Mouse (Mus musculus) Patski (cell line): Measurements from ENCODE around the gene Cacna1f. TPM values are rescaled to one million over a fixed set of nuclear protein-coding genes. Genes with fewer than 3 reads are reported as not detected.

Source experiments
- ATAC-seq: fragments of 100-300 bp; one replicate; pipeline ENCODE4 v1.8.0; 2021
- CTCF ChIA-PET: fragments of 350-600 bp; sonication (Branson Sonifier 250); formaldehyde crosslinking; loops from one replicate; lab custom pipeline; 2022; ENCODE audit warnings: inconsistent platforms; lab: Charles Lee
- POLR2A ChIA-PET: fragments of 350-600 bp; sonication (Branson Sonifier 250); formaldehyde crosslinking; loops from one replicate; lab custom pipeline; 2022; ENCODE audit warnings: antibody characterized with exemption, inconsistent platforms; lab: Charles Lee
- DNase-seq: peaks from one replicate; pipeline ENCODE4 v3.0.0-alpha.2; 2011; ENCODE audit warnings: low read depth, low spot score
- H3K27me3 ChIP-seq: fragments of 371-371 bp; one replicate; pipeline ENCODE4 v1.5.1; 2021
- CTCF ChIP-seq: fragments of 100-300 bp; IDR thresholded peaks from one replicate; pipeline ENCODE4 v1.5.1; 2021
- in situ Hi-C: fragments of 300-500 bp; cut with MboI; formaldehyde crosslinking; loops from 3 replicates; pipeline ENCODE4 v1.11.1; 2018; ENCODE audit warnings: low pct_unique_long_range_greater_than_20kb, mixed read lengths
- polyA plus RNA-seq: library from polyadenylated mRNA; unstranded; gene quantifications from one replicate; pipeline ENCODE4 v1.2.3, GENCODE M21; 2021

Gene Cacna1f
- polyA plus RNA-seq, 1 experiment from 2014 or later: not detected

DNA sequence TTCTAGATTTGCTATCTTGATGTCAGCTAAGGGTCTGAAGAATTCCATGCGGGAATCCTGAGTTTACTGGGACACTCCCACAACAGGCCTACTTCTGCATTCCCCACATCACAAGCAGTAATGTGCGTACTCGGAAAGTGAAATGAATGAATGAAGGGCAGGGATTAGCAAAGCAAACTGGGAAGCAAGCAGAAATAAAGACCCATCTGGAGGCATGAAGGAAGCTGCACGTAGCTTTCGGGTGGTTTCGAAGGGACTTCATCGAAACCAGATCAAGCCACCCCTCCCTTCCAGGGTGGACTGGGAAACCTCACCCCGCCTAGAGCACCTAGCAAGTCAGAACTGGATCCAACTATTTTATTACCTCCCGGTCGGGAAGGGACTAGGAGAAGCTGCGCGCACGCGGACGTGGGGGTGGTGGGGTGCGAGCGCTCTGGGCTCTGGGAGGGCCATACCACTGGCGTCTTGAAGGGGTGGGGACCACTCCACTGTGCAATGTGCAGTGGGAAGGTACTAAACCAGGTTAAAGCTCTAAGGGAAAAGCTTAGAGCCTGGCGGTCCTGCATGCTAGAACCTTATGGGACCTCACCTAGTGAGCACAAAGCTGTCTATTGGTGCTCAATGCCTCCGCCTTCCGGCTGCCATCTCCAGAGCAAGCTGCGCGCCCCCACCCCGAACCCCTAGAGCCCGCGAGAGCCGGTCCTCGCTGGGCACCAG lies 67.6 kb downstream of the Cacna1f start:
- no peak for TF ChIP-seq CTCF
- POLR2A ChIA-PET: no interaction called here
- DNase-seq (no peak), ATAC-seq (no peak)
- in situ Hi-C loops: no loop called here
- peaks cover 7% of the 10 kb centered on the region for H3K27me3 ChIP-seq
- CTCF ChIA-PET: no interaction called here

DNA sequence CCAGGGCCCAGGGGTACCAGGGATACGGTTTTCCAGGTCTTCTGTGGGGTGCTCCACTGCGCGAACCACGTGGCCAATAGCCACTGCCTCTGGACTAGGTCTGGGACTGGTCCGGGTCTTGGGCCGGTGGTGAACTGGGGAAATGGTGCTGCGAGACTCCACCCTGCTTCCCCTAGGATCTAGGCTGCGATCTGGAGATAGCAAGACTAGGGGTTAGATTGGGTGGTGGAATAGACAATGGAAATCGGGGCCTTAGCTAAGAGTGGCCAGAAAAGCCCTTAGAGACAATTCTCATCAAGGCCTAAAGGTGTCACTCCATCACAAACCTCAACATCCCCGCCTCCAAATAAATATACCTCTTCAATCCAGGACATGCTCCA lies 68.1 kb downstream of the Cacna1f start:
- no peak for DNase-seq
- no peak for ATAC-seq
- ChIA-PET POLR2A (no interaction called here), CTCF (no interaction called here)
- TF ChIP-seq CTCF: no peak
- in situ Hi-C loops: no loop called here
- H3K27me3 ChIP-seq: peaks cover 7% of the 10 kb centered on the region

DNA sequence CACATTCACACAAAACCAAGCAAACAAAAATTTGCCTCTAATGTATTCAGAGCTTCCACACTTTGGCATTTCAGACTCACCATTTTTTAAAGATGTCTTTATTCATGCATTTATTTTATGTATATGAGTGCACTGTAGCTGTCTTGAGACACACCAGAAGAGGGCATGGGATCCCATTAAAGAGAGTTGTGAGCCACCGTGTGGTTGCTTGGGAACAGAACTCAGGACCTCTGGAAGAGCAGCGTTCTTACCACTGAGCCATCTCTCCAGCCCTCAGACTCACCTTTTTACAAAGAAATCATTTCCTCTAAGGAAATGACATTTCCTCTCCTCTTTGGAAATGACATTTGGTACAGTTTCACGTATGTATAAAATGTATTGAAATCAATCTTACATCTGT lies 72.1 kb downstream of the Cacna1f start:
- ATAC-seq (no peak), DNase-seq (no peak)
- peaks cover 20% of the 10 kb centered on the region for H3K27me3 ChIP-seq
- CTCF ChIA-PET: interaction anchor here (0.9 to 1.0 kb wide), 2 partner anchors 15 to 210 kb away, joined by 3 read pairs; no protein-coding TSS in a partner anchor
- in situ Hi-C loops: no loop called here
- POLR2A ChIA-PET: no interaction called here
- no peak for TF ChIP-seq CTCF

DNA sequence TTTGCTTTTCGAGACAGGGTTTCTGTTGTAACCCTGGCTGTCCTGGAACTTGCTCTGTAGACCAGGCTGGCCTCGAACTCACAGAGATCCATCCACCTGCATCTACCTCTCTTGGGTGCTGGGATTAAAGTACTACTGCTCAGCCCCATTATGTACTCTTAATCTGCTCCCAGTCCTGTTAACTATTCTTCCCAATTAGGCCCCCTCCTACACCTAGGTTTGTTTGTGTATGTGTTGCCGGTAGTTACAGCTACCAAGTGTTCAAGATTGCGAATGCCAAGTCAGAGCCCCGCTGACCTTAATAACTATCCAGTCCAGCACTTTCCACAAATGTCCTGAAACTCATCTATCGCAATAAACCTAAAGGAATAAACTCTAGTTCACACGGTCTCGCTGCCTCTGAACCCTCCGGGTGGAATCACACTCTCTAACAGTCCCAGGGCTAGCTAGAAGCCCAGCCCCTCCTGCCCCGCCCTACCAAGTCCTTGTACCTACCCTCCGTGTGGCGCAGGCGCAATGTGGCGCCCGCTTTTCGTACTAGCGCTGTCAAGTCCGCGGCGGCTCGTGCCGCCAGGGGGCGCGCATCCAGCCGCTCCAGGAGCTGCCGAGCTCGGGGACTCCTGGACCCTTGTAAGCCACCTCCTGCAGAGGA lies 72.6 kb downstream of the Cacna1f start:
- H3K27me3 ChIP-seq: peaks cover 20% of the 10 kb centered on the region
- TF ChIP-seq CTCF: no peak
- ChIA-PET POLR2A (no interaction called here), CTCF (interaction anchor here (0.9 to 1.0 kb wide), 2 partner anchors 14 to 211 kb away, joined by 3 read pairs; no protein-coding TSS in a partner anchor)
- ATAC-seq (peak; percentile 92), DNase-seq (peak; percentile 41)
- in situ Hi-C loops: no loop called here

DNA sequence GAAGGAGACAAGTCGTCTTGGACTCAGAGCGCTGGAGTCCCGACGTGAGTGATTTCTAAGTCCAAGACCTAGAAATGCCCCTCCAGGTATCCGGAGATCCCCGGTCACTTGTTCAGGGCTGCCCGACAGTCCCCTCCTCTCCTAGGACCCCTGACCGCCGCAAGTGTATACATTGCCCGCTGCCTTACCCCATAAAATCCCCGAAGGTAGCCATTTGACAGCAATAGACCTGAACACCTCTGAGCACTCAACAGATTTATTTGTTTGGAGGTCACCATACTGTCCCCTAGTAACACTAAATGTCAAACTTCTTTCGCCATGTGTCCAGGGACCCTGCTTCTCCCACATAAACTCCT lies 73.2 kb downstream of the Cacna1f start:
- no peak for TF ChIP-seq CTCF
- peaks cover 20% of the 10 kb centered on the region for H3K27me3 ChIP-seq
- in situ Hi-C loops: no loop called here
- DNase-seq (no peak), ATAC-seq (no peak)
- ChIA-PET CTCF (interaction anchor here (1.0 kb wide), 1 partner anchor 211 kb away, joined by 3 read pairs; no protein-coding TSS in a partner anchor), POLR2A (no interaction called here)

DNA sequence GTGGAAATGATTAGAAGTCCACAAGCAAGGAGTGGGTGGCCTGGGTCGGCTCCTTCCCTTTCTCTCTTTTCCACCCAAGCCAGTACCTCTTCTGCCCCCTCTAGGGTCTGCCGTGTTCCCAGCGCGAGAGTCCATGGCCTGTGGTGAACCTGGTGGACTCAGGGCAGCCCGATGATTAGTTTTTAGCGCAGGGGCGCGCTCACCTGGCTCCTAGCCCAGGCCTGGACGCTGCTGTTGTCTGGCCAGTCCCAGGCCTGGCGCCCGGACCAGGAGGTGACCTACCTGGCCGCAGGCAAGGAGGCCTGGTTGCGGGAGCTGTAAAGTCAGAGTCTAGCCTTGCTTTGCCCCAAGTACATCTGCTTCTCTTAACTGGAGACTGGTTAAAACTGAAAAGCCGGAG lies 74.0 kb downstream of the Cacna1f start, which contains the start of gene Magix:
TSS of gene Magix (minus strand) at position 388 of the 400 bp plus-strand sequence.
- ChIA-PET POLR2A (no interaction called here), CTCF (no interaction called here)
- H3K27me3 ChIP-seq: peaks cover 20% of the 10 kb centered on the region
- ATAC-seq: no peak
- in situ Hi-C loops: no loop called here
- TF ChIP-seq CTCF: no peak
- no peak for DNase-seq

Other genes starting within 250 kb of the Cacna1f start
- 6.1 TPM for gene Usp27x, start 231.3 kb upstream of the Cacna1f start, polyA plus RNA-seq
- 0.17 TPM for gene Foxp3, start 33.4 kb upstream of the Cacna1f start, polyA plus RNA-seq
- gene Ppp1r3f, start 32.8 kb upstream of the Cacna1f start, polyA plus RNA-seq: 11.2 TPM
- 38.4 TPM for gene Ccdc22, start 1.6 kb upstream of the Cacna1f start, polyA plus RNA-seq
- 1.1 TPM for gene Syp, start 31.4 kb downstream of the Cacna1f start, polyA plus RNA-seq
- gene Prickle3, start 50.2 kb downstream of the Cacna1f start, polyA plus RNA-seq: 0.05 TPM
- gene Plp2, start 64.3 kb downstream of the Cacna1f start, polyA plus RNA-seq: 124 TPM
- gene Magix, start 74.2 kb downstream of the Cacna1f start, polyA plus RNA-seq: 0.06 TPM
- 36.4 TPM for gene Gpkow, start 90.0 kb downstream of the Cacna1f start, polyA plus RNA-seq
- gene Wdr45, start 107.2 kb downstream of the Cacna1f start, polyA plus RNA-seq: 53.9 TPM
- gene Gm45208, start 115.2 kb downstream of the Cacna1f start, polyA plus RNA-seq: not detected
- gene Praf2, start 121.4 kb downstream of the Cacna1f start, polyA plus RNA-seq: 58.7 TPM
- 19.6 TPM for gene Ccdc120, start 143.8 kb downstream of the Cacna1f start, polyA plus RNA-seq
- 53.5 TPM for gene Tfe3, start 155.5 kb downstream of the Cacna1f start, polyA plus RNA-seq
- 63.2 TPM for gene Gripap1, start 182.7 kb downstream of the Cacna1f start, polyA plus RNA-seq
- gene Kcnd1, start 215.2 kb downstream of the Cacna1f start, polyA plus RNA-seq: 4.5 TPM
- 83.0 TPM for gene Otud5, start 234.3 kb downstream of the Cacna1f start, polyA plus RNA-seq